Mouse (Mus musculus): Measurements from ENCODE around the gene Sms.

GRCm38 (mm10) chrX:157454430-157454829 lies 37.7 kb downstream of the Sms start:
- TF ChIP-seq POLR2A (IDR thresholded peaks at IDR 0.05; ENCODE audit: borderline replicate concordance, insufficient read depth, low read length) (no peak), CTCF (IDR thresholded peaks at IDR 0.05; ENCODE audit: borderline replicate concordance, insufficient read depth, low read depth, low read length) (peak; percentile 83)
